Mouse (Mus musculus): ENCODE data around the gene Sp1.

Gene Sp1

GRCm38 (mm10) chr15:102399229-102400221, 6.4 kb upstream of the Sp1 start:
- peak; percentile 92 for DNase-seq (ENCODE audit: low spot score)

- no peak for DNase-seq (ENCODE audit: low spot score)
Measured at GRCm38 (mm10) chr15:102400476-102401045, 5.4 kb upstream of the Sp1 start.

- no peak for DNase-seq (ENCODE audit: low spot score)
Measured at GRCm38 (mm10) chr15:102401278-102401677, 4.7 kb upstream of the Sp1 start.

- no peak for DNase-seq (ENCODE audit: low spot score)
Measured at GRCm38 (mm10) chr15:102402210-102402609, 3.7 kb upstream of the Sp1 start.

GRCm38 (mm10) chr15:102404608-102405488, 1.1 kb upstream of the Sp1 start:
- DNase-seq (ENCODE audit: low spot score) = no peak

- DNase-seq (ENCODE audit: low spot score) = peak; percentile 88
Measured at GRCm38 (mm10) chr15:102406196-102406911, 411 bp downstream of the Sp1 start.

GRCm38 (mm10) chr15:102406912-102407580, 1.1 kb downstream of the Sp1 start:
- no peak for DNase-seq (ENCODE audit: low spot score)

- DNase-seq (ENCODE audit: low spot score) = no peak
Measured at GRCm38 (mm10) chr15:102407681-102408557, 2.0 kb downstream of the Sp1 start.

GRCm38 (mm10) chr15:102408558-102409130, 2.7 kb downstream of the Sp1 start:
- no peak for DNase-seq (ENCODE audit: low spot score)

GRCm38 (mm10) chr15:102409286-102409685, 3.3 kb downstream of the Sp1 start:
- DNase-seq (ENCODE audit: low spot score) = no peak

GRCm38 (mm10) chr15:102411077-102411476, 5.1 kb downstream of the Sp1 start:
- no peak for DNase-seq (ENCODE audit: low spot score)

GRCm38 (mm10) chr15:102413687-102414086, 7.7 kb downstream of the Sp1 start:
- no peak for DNase-seq (ENCODE audit: low spot score)

GRCm38 (mm10) chr15:102417524-102417923, 11.6 kb downstream of the Sp1 start:
- no peak for DNase-seq (ENCODE audit: low spot score)

GRCm38 (mm10) chr15:102420986-102421385, 15.0 kb downstream of the Sp1 start:
- no peak for DNase-seq (ENCODE audit: low spot score)

GRCm38 (mm10) chr15:102421437-102421836, 15.5 kb downstream of the Sp1 start:
- peak; percentile 43 for DNase-seq (ENCODE audit: low spot score)

- DNase-seq (ENCODE audit: low spot score) = no peak
Measured at GRCm38 (mm10) chr15:102423602-102424240, 17.8 kb downstream of the Sp1 start.

- no peak for DNase-seq (ENCODE audit: low spot score)
Measured at GRCm38 (mm10) chr15:102424657-102425056, 18.7 kb downstream of the Sp1 start.

GRCm38 (mm10) chr15:102426963-102427362, 21.0 kb downstream of the Sp1 start:
- DNase-seq (ENCODE audit: low spot score) = no peak

- DNase-seq (ENCODE audit: low spot score) = no peak
Measured at GRCm38 (mm10) chr15:102432046-102432445, 26.1 kb downstream of the Sp1 start.
